Mouse (Mus musculus): ENCODE measurements at regions not wholly inside any gene's neighbourhood (a gene's known extent, or its start where the extent isn't known, plus 50 kb on each side); places are given as distances from the start of the nearest gene placed in this dataset.

GRCm38 (mm10) chr17:89982904-89983303 lies 72.7 kb upstream of the Gm10184 start:
- no peak for DNase-seq (ENCODE audit: low spot score)

- no peak for DNase-seq (ENCODE audit: low spot score)
Measured at GRCm38 (mm10) chr17:89979055-89979853, 69.0 kb upstream of the Gm10184 start.

GRCm38 (mm10) chr17:89963000-89963399 lies 52.8 kb upstream of the Gm10184 start:
- no peak for DNase-seq (ENCODE audit: low spot score)

- no peak for DNase-seq (ENCODE audit: low spot score)
Measured at GRCm38 (mm10) chr17:89961431-89961830, 51.2 kb upstream of the Gm10184 start.

GRCm38 (mm10) chr17:89960368-89960767 lies 50.1 kb upstream of the Gm10184 start:
- DNase-seq (ENCODE audit: low spot score) = peak; percentile 57

All from layer of hippocampus, adult 9-10 months (tissue).